Mouse (Mus musculus) E14TG2a.4 (cell line): ENCODE measurements around the gene Nutf2-ps1.

Experiments
- CTCF ChIP-seq: conservative IDR thresholded peaks from 2 replicates; pipeline ENCODE4 v1.5.1; 2014; ENCODE audit warnings: low read length
- POU5F1 ChIP-seq: IDR thresholded peaks from 2 replicates; pipeline ENCODE4 v1.6.1; 2014; ENCODE audit warnings: low read length, borderline replicate concordance

- no peak for TF ChIP-seq CTCF
- no peak for TF ChIP-seq POU5F1
Observed at GRCm38 (mm10) chr19:53567864-53568263, 21.0 kb downstream of the Nutf2-ps1 start.
